Mouse (Mus musculus) liver, embryonic 14.5 days (tissue): ENCODE results near the gene Smc1b. TPM values are rescaled to one million over a fixed set of nuclear protein-coding genes. Genes with fewer than 3 reads are reported as not detected.

Source experiments
- ATAC-seq: fragments of 200-750 bp; cut with Nextera tagmentation; 2 replicates; pipeline ENCODE4 v1.8.0; 2017; ENCODE audit warnings: moderate number of reproducible peaks, mild to moderate bottlenecking, moderate library complexity; ENCODE audit not compliant: insufficient read depth
- DNase-seq, 3 experiments: peaks; one replicate each; pipeline ENCODE4 v3.0.0-alpha.2; 2012 to 2013; ENCODE audit warnings: low read depth in 3 of 3, low spot score in 3 of 3
- H3K27ac ChIP-seq: fragments of 300-500 bp; sonication (generic); 2 replicates; pipeline ENCODE4 v1.5.1; 2014; ENCODE audit warnings: moderate library complexity, mild to moderate bottlenecking, control low read depth, inconsistent platforms
- H3K27me3 ChIP-seq: fragments of 300-500 bp; sonication (generic); 2 replicates; pipeline ENCODE4 v1.6.1; 2014; ENCODE audit warnings: mild to moderate bottlenecking, low read length, moderate library complexity; ENCODE audit not compliant: control insufficient read depth, insufficient read depth
- H3K36me3 ChIP-seq: fragments of 300-500 bp; sonication (generic); replicated peaks from 2 replicates; pipeline ENCODE4 v1.6.1; 2014; ENCODE audit warnings: low read depth; ENCODE audit not compliant: control insufficient read depth, insufficient read depth
- H3K4me1 ChIP-seq, 2 experiments: fragments of 200-500 bp in 1 of 2; fragments of 300-500 bp in 1 of 2; sonication (generic) in 1 of 2; replicated peaks; 2 replicates each; pipeline ENCODE4 v1.6.1; 2012 to 2014; ENCODE audit warnings: antibody characterized with exemption in 1 of 2, inconsistent platforms in 1 of 2, low read length in 1 of 2; ENCODE audit not compliant: control insufficient read depth in 2 of 2, insufficient read depth in 2 of 2
- H3K4me2 ChIP-seq: fragments of 300-500 bp; sonication (generic); 2 replicates; pipeline ENCODE4 v1.6.1; 2014; ENCODE audit warnings: low read depth, mild to moderate bottlenecking, control low read depth, moderate library complexity
- H3K4me3 ChIP-seq, 2 experiments: fragments of 200-500 bp in 1 of 2; fragments of 300-500 bp in 1 of 2; sonication (generic) in 1 of 2; 2 replicates each; pipeline ENCODE4 v1.5.1; 2012 to 2014; ENCODE audit warnings: low read depth in 2 of 2, low read length in 2 of 2, mild to moderate bottlenecking in 2 of 2, control low read depth in 1 of 2, inconsistent platforms in 1 of 2, moderate library complexity in 1 of 2; ENCODE audit not compliant: insufficient read depth in 1 of 2
- H3K9ac ChIP-seq: fragments of 300-500 bp; sonication (generic); replicated peaks from 2 replicates; pipeline ENCODE4 v1.6.1; 2014; ENCODE audit warnings: mild to moderate bottlenecking, control low read depth, moderate library complexity
- H3K9me3 ChIP-seq: fragments of 300-500 bp; sonication (generic); 2 replicates; pipeline ENCODE4 v1.6.1; 2016; ENCODE audit warnings: low read length, mixed read lengths; ENCODE audit not compliant: control insufficient read depth
- CTCF ChIP-seq: IDR thresholded peaks from 2 replicates; pipeline ENCODE4 v1.5.1; 2016; ENCODE audit warnings: antibody characterized with exemption, low read depth, control low read depth
- EP300 ChIP-seq: IDR thresholded peaks from 2 replicates; pipeline ENCODE4 v1.6.1; 2016; ENCODE audit warnings: antibody characterized with exemption, low read depth
- WGBS: fragments of 180-500 bp; shearing (Covaris S2); extraction: QIAGEN DNeasy Blood & Tissue Kit; methylation state at CpG from one replicate; pipeline ENCODE4 v1.1.7; 2014; ENCODE audit not compliant: insufficient replicate concordance; 5-methylcytosine and 5-hydroxymethylcytosine counted together
- polyA plus RNA-seq, 2 experiments: library from polyadenylated mRNA; depleted of rRNA in 1 of 2; stranded (reverse) in 1 of 2; unstranded in 1 of 2; fragments of >200 nt; fragmentation: Nextera tagmentation in 1 of 2; extraction: Ambion mirVana in 1 of 2; gene quantifications; 2 replicates each; pipeline versions ENCODE4 v1.2.1 to v1.2.3; 2012 to 2014

Smc1b gene
- polyA plus RNA-seq, 2 experiments, result 0.25 TPM

GRCm38 (mm10) chr15:85046230-85046950, 85.4 kb downstream of the Smc1b start:
- TF ChIP-seq CTCF, result no peak
- no peak for TF ChIP-seq EP300
- ATAC-seq, result no peak
- Histone ChIP-seq H3K4me1 (peaks cover 2 to 7% of the 10 kb centered on the region in 2 experiments; a peak in 2 of 4 replicates), H3K9me3 (no peaks in the 10 kb centered on the region), H3K4me2 (no peak overlapping the region), H3K27ac (no peak overlapping the region), H3K9ac (no peak overlapping the region), H3K36me3 (no peaks in the 10 kb centered on the region), H3K27me3 (no peaks in the 10 kb centered on the region), H3K4me3 (no peak overlapping the region)
- DNase-seq, result no peak
- WGBS, result 76% methylated on average over 14 of the region's 14 CpGs

GRCm38 (mm10) chr15:85043761-85044160, 88.0 kb downstream of the Smc1b start:
- Histone ChIP-seq H3K9ac (no peak overlapping the region), H3K4me3 (no peak overlapping the region)

GRCm38 (mm10) chr15:85043116-85043515, 88.6 kb downstream of the Smc1b start:
- no peak overlapping the region for H3K27ac ChIP-seq
- 0 out of 4 replicates have a peak, but pooled peaks cover 0 to 2% of the 10 kb centered on the region in 2 experiments for H3K4me1 ChIP-seq
- no peak for DNase-seq
- no peaks in the 10 kb centered on the region for H3K9me3 ChIP-seq
- no peak overlapping the region for H3K4me3 ChIP-seq
- H3K36me3 ChIP-seq, result no peaks in the 10 kb centered on the region
- no peaks in the 10 kb centered on the region for H3K27me3 ChIP-seq
- no peak for TF ChIP-seq EP300
- no peak for TF ChIP-seq CTCF
- 54% methylated on average over 5 of the region's 5 CpGs for WGBS
- ATAC-seq, result no peak
- no peak overlapping the region for H3K4me2 ChIP-seq
- H3K9ac ChIP-seq, result no peak overlapping the region

More at GRCm38 (mm10) chr15:85043761-85044160, 88.0 kb downstream of the Smc1b start:
- TF ChIP-seq EP300, result no peak
- TF ChIP-seq CTCF, result no peak
- H3K27ac ChIP-seq, result no peak overlapping the region
- H3K27me3 ChIP-seq, result no peaks in the 10 kb centered on the region
- 62% methylated on average over 5 of the region's 5 CpGs for WGBS
- no peak for ATAC-seq
- peaks cover 0 to 2% of the 10 kb centered on the region in 2 experiments; a peak in 1 of 4 replicates for H3K4me1 ChIP-seq
- DNase-seq, result no peak
- H3K4me2 ChIP-seq, result no peak overlapping the region
- no peaks in the 10 kb centered on the region for H3K9me3 ChIP-seq
- no peaks in the 10 kb centered on the region for H3K36me3 ChIP-seq

GRCm38 (mm10) chr15:85042361-85042954, 89.3 kb downstream of the Smc1b start:
- Histone ChIP-seq H3K9me3 (no peaks in the 10 kb centered on the region), H3K27me3 (no peaks in the 10 kb centered on the region), H3K4me3 (no peak overlapping the region), H3K4me2 (no peak overlapping the region), H3K9ac (no peak overlapping the region), H3K36me3 (no peaks in the 10 kb centered on the region), H3K27ac (no peak overlapping the region), H3K4me1 (peaks cover 2 to 4% of the 10 kb centered on the region in 2 experiments; a peak in 3 of 4 replicates)
- TF ChIP-seq CTCF (peak; percentile 62), EP300 (no peak)
- no peak for ATAC-seq
- WGBS, result 34% methylated on average over 4 of the region's 4 CpGs
- peak in 1 of 3 experiments; percentile 40 for DNase-seq

- Histone ChIP-seq H3K27ac (no peak overlapping the region), H3K27me3 (no peaks in the 10 kb centered on the region), H3K36me3 (no peaks in the 10 kb centered on the region), H3K4me2 (no peak overlapping the region), H3K9ac (no peak overlapping the region), H3K4me1 (peaks cover 2 to 6% of the 10 kb centered on the region in 2 experiments; a peak in 3 of 4 replicates), H3K4me3 (no peak overlapping the region), H3K9me3 (no peaks in the 10 kb centered on the region)
- no peak for ATAC-seq
- 72% methylated on average over 10 of the region's 10 CpGs for WGBS
- DNase-seq, result no peak
- TF ChIP-seq CTCF (no peak), EP300 (no peak)
Observed at GRCm38 (mm10) chr15:85041546-85042225, 90.1 kb downstream of the Smc1b start.
